Mouse (Mus musculus) ES-E14 (cell line): ENCODE data around the gene Gria2. TPM values are rescaled to one million over a fixed set of nuclear protein-coding genes. Genes with fewer than 3 reads are reported as not detected.

Experiments
- DNase-seq: peaks from one replicate; pipeline ENCODE4 v3.0.0-alpha.2; 2013; ENCODE audit warnings: low read depth, low spot score
- H3K27ac ChIP-seq: 2 replicates; pipeline ENCODE4 v1.5.1; 2012; ENCODE audit warnings: low read depth, mild to moderate bottlenecking, low read length, moderate library complexity, mixed read lengths; ENCODE audit not compliant: poor library complexity, insufficient read depth, severe bottlenecking
- H3K36me3 ChIP-seq: 2 replicates; pipeline ENCODE4 v1.6.1; 2012; ENCODE audit warnings: mild to moderate bottlenecking, low read length, moderate library complexity, mixed read lengths; ENCODE audit not compliant: control insufficient read depth, poor library complexity, insufficient read depth, severe bottlenecking
- H3K4me1 ChIP-seq, 2 experiments: fragments of 150-350 bp in 1 of 2; sonication (generic) in 1 of 2; 2 replicates each; pipeline ENCODE4 v1.6.1; 2012; ENCODE audit warnings: low read length in 2 of 2, mild to moderate bottlenecking in 1 of 2, mixed read lengths in 1 of 2; ENCODE audit not compliant: control insufficient read depth in 2 of 2, insufficient read depth in 2 of 2, poor library complexity in 1 of 2
- H3K4me3 ChIP-seq, 2 experiments: fragments of 150-350 bp in 1 of 2; sonication (generic) in 1 of 2; 2 replicates each; pipeline ENCODE4 v1.5.1; 2012; ENCODE audit warnings: low read length in 2 of 2, low read depth in 1 of 2, mild to moderate bottlenecking in 1 of 2, mixed read lengths in 1 of 2; ENCODE audit not compliant: insufficient read depth in 1 of 2, poor library complexity in 1 of 2, severe bottlenecking in 1 of 2
- H3K9ac ChIP-seq: 2 replicates; pipeline ENCODE4 v1.6.1; 2012; ENCODE audit warnings: low read depth, mild to moderate bottlenecking, low read length, mixed read lengths; ENCODE audit not compliant: poor library complexity, insufficient read depth, severe bottlenecking
- H3K9me3 ChIP-seq: fragments of 150-350 bp; sonication (generic); 2 replicates; pipeline ENCODE4 v1.6.1; 2012; ENCODE audit warnings: low read depth, mild to moderate bottlenecking, low read length; ENCODE audit not compliant: control insufficient read depth, insufficient read depth
- CHD2 ChIP-seq: IDR thresholded peaks from 2 replicates; pipeline ENCODE4 v1.6.1; 2014; ENCODE audit warnings: mild to moderate bottlenecking, low read depth, low read length, inconsistent platforms
- HCFC1 ChIP-seq: IDR thresholded peaks from 2 replicates; pipeline ENCODE4 v1.6.1; 2012; ENCODE audit warnings: low read length, inconsistent platforms, borderline replicate concordance; ENCODE audit not compliant: insufficient read depth
- MAFK ChIP-seq: IDR thresholded peaks from 2 replicates; pipeline ENCODE4 v1.6.1; 2014; ENCODE audit warnings: mild to moderate bottlenecking, low read depth, low read length, inconsistent platforms; ENCODE audit not compliant: insufficient read depth
- ZC3H11A ChIP-seq: IDR thresholded peaks from 2 replicates; pipeline ENCODE4 v1.6.1; 2012; ENCODE audit warnings: low read depth, mild to moderate bottlenecking, inconsistent platforms, low read length, borderline replicate concordance
- ZNF384 ChIP-seq: IDR thresholded peaks from 2 replicates; pipeline ENCODE4 v1.6.1; 2012; ENCODE audit warnings: low read depth, low read length, inconsistent platforms
- in situ Hi-C, 2 experiments: fragments of 600-800 bp; cut with MboI; formaldehyde crosslinking; loops; one replicate each; pipeline ENCODE4 v1.15.1; 2025; ENCODE audit warnings: low sequenced_read_pairs in 2 of 2, inconsistent platforms in 1 of 2; ENCODE audit not compliant: unreplicated experiment in 2 of 2
- total RNA-seq: library from RNA; depleted of rRNA; stranded (reverse); fragments of 300-350 nt; gene quantifications from 2 replicates; pipeline ENCODE4 v1.2.3, GENCODE M21; 2012; rRNA removed

The Gria2 gene
- total RNA-seq = not detected in 2 replicates

GRCm38 (mm10) chr3:80802596-80803081 is at the start of gene Gria2:
TSS of gene Gria2 (minus strand) at chr3:80802835.
- Histone ChIP-seq H3K4me1 (0 out of 4 replicates have a peak, but pooled peaks cover 0 to 2% of the 10 kb centered on the region in 2 experiments), H3K9ac (no peak within 1 kb of the TSS), H3K27ac (no peak within 1 kb of the TSS), H3K4me3 (peak within 1 kb of the TSS; percentile 59 to 64), H3K36me3 (no peaks in the 10 kb centered on the region), H3K9me3 (no peaks in the 10 kb centered on the region)
- TF ChIP-seq ZC3H11A (no peak), HCFC1 (no peak), ZNF384 (no peak), MAFK (no peak), CHD2 (no peak)
- peak; percentile 80 for DNase-seq
- in situ Hi-C loops = no loop called here

GRCm38 (mm10) chr3:80850947-80851346 is 48.3 kb upstream of the Gria2 start:
- Histone ChIP-seq H3K9ac (no peak overlapping the region), H3K4me1 (no peaks in the 10 kb centered on the region), H3K4me3 (no peak overlapping the region), H3K36me3 (no peaks in the 10 kb centered on the region), H3K9me3 (no peaks in the 10 kb centered on the region), H3K27ac (no peak overlapping the region)
- TF ChIP-seq ZNF384 (no peak), CHD2 (no peak), HCFC1 (no peak), ZC3H11A (no peak), MAFK (no peak)
- in situ Hi-C loops = no loop called here
- no peak for DNase-seq

- TF ChIP-seq CHD2 (no peak), ZC3H11A (no peak), ZNF384 (no peak), HCFC1 (no peak), MAFK (no peak)
- Histone ChIP-seq H3K4me1 (no peaks in the 10 kb centered on the region), H3K27ac (no peak overlapping the region), H3K9me3 (no peaks in the 10 kb centered on the region), H3K36me3 (no peaks in the 10 kb centered on the region), H3K4me3 (no peak overlapping the region), H3K9ac (no peak overlapping the region)
- DNase-seq = no peak
- in situ Hi-C loops = no loop called here
Measured at GRCm38 (mm10) chr3:80845634-80846033, 43.0 kb upstream of the Gria2 start.

DNA sequence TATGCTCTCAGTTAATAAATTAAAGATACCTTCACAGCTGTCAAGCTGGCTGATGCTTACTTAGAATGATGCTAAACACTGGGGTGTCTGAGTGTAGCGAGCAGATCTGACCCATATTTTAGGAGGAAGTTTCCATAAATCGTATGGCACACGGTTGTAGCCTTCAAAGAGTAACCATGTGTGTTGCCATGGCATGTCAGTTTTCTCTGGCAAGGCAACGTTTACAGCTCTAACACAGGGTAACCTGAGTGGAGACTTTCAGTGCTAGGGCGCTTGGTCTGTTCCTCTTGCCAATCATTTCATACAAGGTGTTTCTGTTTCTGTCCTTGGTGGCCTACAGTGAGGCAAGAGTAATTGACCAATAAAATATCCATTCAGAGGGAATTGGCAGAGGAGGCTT is 37.2 kb upstream of the Gria2 start:
- TF ChIP-seq MAFK = no peak
- TF ChIP-seq CHD2 = no peak
- no peak for TF ChIP-seq ZNF384
- no peak for TF ChIP-seq HCFC1
- no peak for TF ChIP-seq ZC3H11A
- in situ Hi-C loops = no loop called here
- no peak overlapping the region for H3K4me3 ChIP-seq
- no peaks in the 10 kb centered on the region for H3K36me3 ChIP-seq
- H3K9ac ChIP-seq = no peak overlapping the region
- DNase-seq = no peak
- no peak overlapping the region for H3K27ac ChIP-seq
- H3K4me1 ChIP-seq = no peaks in the 10 kb centered on the region
- H3K9me3 ChIP-seq = no peaks in the 10 kb centered on the region

GRCm38 (mm10) chr3:80837583-80837982 is 34.9 kb upstream of the Gria2 start:
- Histone ChIP-seq H3K9ac (no peak overlapping the region), H3K9me3 (no peaks in the 10 kb centered on the region), H3K27ac (no peak overlapping the region), H3K36me3 (no peaks in the 10 kb centered on the region), H3K4me1 (no peaks in the 10 kb centered on the region), H3K4me3 (no peak overlapping the region)
- in situ Hi-C loops = no loop called here
- no peak for DNase-seq
- TF ChIP-seq ZC3H11A = no peak
- no peak for TF ChIP-seq ZNF384
- no peak for TF ChIP-seq MAFK
- TF ChIP-seq HCFC1 = no peak
- TF ChIP-seq CHD2 = no peak
